Mouse (Mus musculus) splenic B cell, adult 2 months (primary cell): Measurements from ENCODE around the gene Katna1.

Experiments used
- DNase-seq: peaks from one replicate; pipeline ENCODE4 v3.0.0-alpha.2; 2011; ENCODE audit warnings: low read depth, low spot score
- H3K27me3 ChIP-seq: 2 replicates; pipeline ENCODE4 v1.6.1; 2012; ENCODE audit warnings: mild to moderate bottlenecking, low read length, moderate library complexity, mixed read lengths; ENCODE audit not compliant: control insufficient read depth, poor library complexity, insufficient read depth, severe bottlenecking
- H3K36me3 ChIP-seq: 2 replicates; pipeline ENCODE4 v1.6.1; 2012; ENCODE audit warnings: mild to moderate bottlenecking, low read length, moderate library complexity, mixed read lengths; ENCODE audit not compliant: control insufficient read depth, poor library complexity, insufficient read depth, severe bottlenecking

Gene Katna1

GRCm38 (mm10) chr10:7801258-7801657, 75.5 kb downstream of the Katna1 start:
- peaks cover 27% of the 10 kb centered on the region for H3K36me3 ChIP-seq
- H3K27me3 ChIP-seq: no peaks in the 10 kb centered on the region
- DNase-seq: no peak

- Histone ChIP-seq H3K36me3 (peaks cover 19% of the 10 kb centered on the region), H3K27me3 (no peaks in the 10 kb centered on the region)
- no peak for DNase-seq
These were observed 76.8 kb downstream of the Katna1 start for GRCm38 (mm10) chr10:7802519-7803140.

GRCm38 (mm10) chr10:7809937-7810336, 84.1 kb downstream of the Katna1 start:
- Histone ChIP-seq H3K27me3 (no peaks in the 10 kb centered on the region), H3K36me3 (peaks cover 10% of the 10 kb centered on the region)
- DNase-seq: peak; percentile 83
